Mouse (Mus musculus): Measurements from ENCODE around the gene Abhd15. TPM values are rescaled to one million over a fixed set of nuclear protein-coding genes. Genes with fewer than 3 reads are reported as not detected.
A peak's percentile ranks its signal among the peaks of the same experiment; 100 is the strongest.
"Not testable (repeated sequence)": the region's sequence is repeated elsewhere in the genome, so short reads cannot be mapped to it uniquely, and the experiment has no call there.

The Abhd15 gene
- polyA plus RNA-seq, 1 experiment: 10.4 TPM

GRCm38 (mm10) chr11:77518051-77518798 is 3.3 kb downstream of the Abhd15 start:
- Histone ChIP-seq H3K4me1 (ENCODE audit: control insufficient read depth, insufficient read depth, low read length) (peaks cover 47% of the 10 kb centered on the region), H3K27ac (ENCODE audit: insufficient read depth, low read depth, low read length) (peak overlapping the region; percentile 65), H3K4me3 (ENCODE audit: insufficient read depth, low read length) (no peak overlapping the region)
- TF ChIP-seq CTCF (IDR thresholded peaks at IDR 0.05; ENCODE audit: low read depth, low read length) (no peak), POLR2A (IDR thresholded peaks at IDR 0.05; ENCODE audit: borderline replicate concordance, low read depth, low read length) (no peak)

GRCm38 (mm10) chr11:77519043-77519442 is 4.1 kb downstream of the Abhd15 start, which contains the start of gene Gm10392:
TSS of gene Gm10392 (minus strand) at chr11:77519198.
- Histone ChIP-seq H3K27ac (ENCODE audit: insufficient read depth, low read depth, low read length) (peak within 1 kb of the TSS; percentile 70), H3K4me3 (ENCODE audit: insufficient read depth, low read length) (no peak within 1 kb of the TSS), H3K4me1 (ENCODE audit: control insufficient read depth, insufficient read depth, low read length) (peaks cover 47% of the 10 kb centered on the region)
- no peak for TF ChIP-seq CTCF (IDR thresholded peaks at IDR 0.05; ENCODE audit: low read depth, low read length)
- no peak for TF ChIP-seq POLR2A (IDR thresholded peaks at IDR 0.05; ENCODE audit: borderline replicate concordance, low read depth, low read length)

GRCm38 (mm10) chr11:77520601-77521529 is 5.9 kb downstream of the Abhd15 start:
- H3K27ac ChIP-seq (ENCODE audit: insufficient read depth, low read depth, low read length): peak overlapping the region; percentile 74
- H3K4me3 ChIP-seq (ENCODE audit: insufficient read depth, low read length): no peak overlapping the region
- TF ChIP-seq CTCF (IDR thresholded peaks at IDR 0.05; ENCODE audit: low read depth, low read length): no peak
- TF ChIP-seq POLR2A (IDR thresholded peaks at IDR 0.05; ENCODE audit: borderline replicate concordance, low read depth, low read length): no peak
- H3K4me1 ChIP-seq (ENCODE audit: control insufficient read depth, insufficient read depth, low read length): peaks cover 46% of the 10 kb centered on the region

GRCm38 (mm10) chr11:77525804-77526486 is 11.0 kb downstream of the Abhd15 start:
- TF ChIP-seq CTCF (IDR thresholded peaks at IDR 0.05; ENCODE audit: low read depth, low read length): no peak
- TF ChIP-seq POLR2A (IDR thresholded peaks at IDR 0.05; ENCODE audit: borderline replicate concordance, low read depth, low read length): no peak
- no peak overlapping the region for H3K27ac ChIP-seq (ENCODE audit: insufficient read depth, low read depth, low read length)
- H3K4me1 ChIP-seq (ENCODE audit: control insufficient read depth, insufficient read depth, low read length): peaks cover 12% of the 10 kb centered on the region
- no peak overlapping the region for H3K4me3 ChIP-seq (ENCODE audit: insufficient read depth, low read length)

GRCm38 (mm10) chr11:77528420-77528819 is 13.5 kb downstream of the Abhd15 start:
- not testable (repeated sequence) for H3K4me1 ChIP-seq (ENCODE audit: control insufficient read depth, insufficient read depth, low read length); H3K4me3 ChIP-seq (ENCODE audit: insufficient read depth, low read length); H3K27ac ChIP-seq (ENCODE audit: insufficient read depth, low read depth, low read length)

- H3K27ac ChIP-seq (ENCODE audit: insufficient read depth, low read depth, low read length): no peak overlapping the region
- TF ChIP-seq POLR2A (IDR thresholded peaks at IDR 0.05; ENCODE audit: borderline replicate concordance, low read depth, low read length): no peak
- TF ChIP-seq CTCF (IDR thresholded peaks at IDR 0.05; ENCODE audit: low read depth, low read length): no peak
- no peak overlapping the region for H3K4me3 ChIP-seq (ENCODE audit: insufficient read depth, low read length)
- H3K4me1 ChIP-seq (ENCODE audit: control insufficient read depth, insufficient read depth, low read length): no peaks in the 10 kb centered on the region
Observed at GRCm38 (mm10) chr11:77529644-77530043, 14.7 kb downstream of the Abhd15 start.

- H3K4me1 ChIP-seq (ENCODE audit: control insufficient read depth, insufficient read depth, low read length): no peaks in the 10 kb centered on the region
- no peak overlapping the region for H3K27ac ChIP-seq (ENCODE audit: insufficient read depth, low read depth, low read length)
- H3K4me3 ChIP-seq (ENCODE audit: insufficient read depth, low read length): no peak overlapping the region
- no peak for TF ChIP-seq CTCF (IDR thresholded peaks at IDR 0.05; ENCODE audit: low read depth, low read length)
- TF ChIP-seq POLR2A (IDR thresholded peaks at IDR 0.05; ENCODE audit: borderline replicate concordance, low read depth, low read length): no peak
Observed at GRCm38 (mm10) chr11:77530862-77531261, 15.9 kb downstream of the Abhd15 start.

- Histone ChIP-seq H3K4me1 (ENCODE audit: control insufficient read depth, insufficient read depth, low read length) (no peaks in the 10 kb centered on the region), H3K27ac (ENCODE audit: insufficient read depth, low read depth, low read length) (no peak overlapping the region)
Observed at GRCm38 (mm10) chr11:77532202-77532846, 17.4 kb downstream of the Abhd15 start.

GRCm38 (mm10) chr11:77545261-77545660 is 30.3 kb downstream of the Abhd15 start:
- TF ChIP-seq POLR2A (IDR thresholded peaks at IDR 0.05; ENCODE audit: borderline replicate concordance, low read depth, low read length) (no peak), CTCF (IDR thresholded peaks at IDR 0.05; ENCODE audit: low read depth, low read length) (no peak)
- Histone ChIP-seq H3K4me1 (ENCODE audit: control insufficient read depth, insufficient read depth, low read length) (0 out of 2 replicates have a peak, but pooled peaks cover 2% of the 10 kb centered on the region), H3K4me3 (ENCODE audit: insufficient read depth, low read length) (no peak overlapping the region)

More at GRCm38 (mm10) chr11:77532202-77532846, 17.4 kb downstream of the Abhd15 start:
- no peak overlapping the region for H3K4me3 ChIP-seq (ENCODE audit: insufficient read depth, low read length)
- TF ChIP-seq POLR2A (IDR thresholded peaks at IDR 0.05; ENCODE audit: borderline replicate concordance, low read depth, low read length) (no peak), CTCF (IDR thresholded peaks at IDR 0.05; ENCODE audit: low read depth, low read length) (no peak)

More at GRCm38 (mm10) chr11:77545261-77545660, 30.3 kb downstream of the Abhd15 start:
- no peak overlapping the region for H3K27ac ChIP-seq (ENCODE audit: insufficient read depth, low read depth, low read length)

Data from bone marrow macrophage, adult 2 months (primary cell).